Mouse (Mus musculus) right cerebral cortex, postnatal 10 days (tissue): ENCODE measurements around the gene Ube2d3.
"Not testable (repeated sequence)": the region's sequence is repeated elsewhere in the genome, so short reads cannot be mapped to it uniquely, and the experiment has no call there.

Experiments
- DNase-seq, 2 experiments: peaks; one replicate each; pipeline ENCODE4 v3.0.0; 2021; ENCODE audit warnings: low spot score in 2 of 2

Ube2d3 gene

DNA sequence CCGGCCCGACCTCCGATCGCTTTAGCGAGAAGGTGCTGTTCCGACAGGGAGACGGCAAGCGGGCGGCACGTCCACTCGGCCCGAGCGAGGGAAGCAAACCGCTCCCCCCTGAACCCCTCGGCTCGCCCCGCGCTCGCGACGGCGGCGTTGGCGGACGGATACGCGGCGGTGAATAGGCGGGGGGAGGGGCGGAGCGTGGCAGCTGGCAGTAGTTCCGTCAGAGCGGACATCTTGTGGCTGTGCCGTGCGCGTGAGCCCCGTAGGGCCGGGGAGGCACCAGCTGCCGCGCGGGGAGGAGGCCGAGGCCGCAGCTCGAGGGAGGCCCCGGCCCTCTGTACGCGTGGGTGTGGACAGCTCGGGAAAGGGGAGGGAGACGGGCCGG is 573 bp downstream of the Ube2d3 start:
- DNase-seq, result peak; percentile 96

GRCm38 (mm10) chr3:135438913-135439531 is 1.1 kb downstream of the Ube2d3 start:
- peak; percentile 84 for DNase-seq

GRCm38 (mm10) chr3:135439651-135440050 is 1.7 kb downstream of the Ube2d3 start:
- DNase-seq, result no peak

- DNase-seq, result peak; percentile 40 to 59
Measured at GRCm38 (mm10) chr3:135440221-135440620, 2.3 kb downstream of the Ube2d3 start.

DNA sequence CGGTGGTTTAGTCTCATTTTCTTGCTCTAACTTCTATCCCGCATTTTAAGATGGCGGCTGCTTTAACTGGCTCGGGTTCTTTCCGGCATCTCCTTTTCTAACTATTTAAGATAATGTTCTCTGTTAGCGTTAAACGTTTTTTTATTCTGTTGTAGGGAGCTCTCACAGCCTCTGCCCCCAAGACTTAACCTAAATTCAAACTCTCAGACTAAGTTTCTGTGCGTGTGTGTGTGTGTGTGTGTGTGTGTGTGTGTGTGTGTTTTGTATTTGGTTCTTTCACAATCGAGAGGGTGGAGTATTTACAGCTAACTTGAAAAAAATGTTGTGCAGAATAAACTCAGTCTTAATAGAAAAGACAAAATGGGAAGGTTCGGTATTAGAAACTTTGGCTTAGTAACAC is 2.7 kb downstream of the Ube2d3 start:
- no peak for DNase-seq

DNA sequence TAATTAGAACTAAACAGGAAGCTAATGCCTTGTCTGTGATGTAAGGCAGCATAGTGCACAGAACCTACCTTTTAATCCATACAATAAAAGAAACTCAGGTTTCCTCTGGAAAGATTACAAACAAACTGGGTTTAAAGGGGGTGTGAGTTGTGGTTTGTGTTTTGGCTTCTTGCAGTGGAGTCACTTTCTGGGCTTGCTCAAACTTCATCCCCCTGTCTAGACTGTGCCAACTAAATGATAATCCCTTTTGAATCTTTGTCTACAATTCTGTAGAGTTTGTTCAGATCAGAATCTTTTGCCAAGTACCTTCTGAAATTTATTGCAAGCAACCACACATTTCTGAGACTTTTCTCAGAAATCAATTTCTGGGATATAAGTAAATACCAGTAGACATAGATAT is 7.0 kb downstream of the Ube2d3 start:
- no peak for DNase-seq

DNA sequence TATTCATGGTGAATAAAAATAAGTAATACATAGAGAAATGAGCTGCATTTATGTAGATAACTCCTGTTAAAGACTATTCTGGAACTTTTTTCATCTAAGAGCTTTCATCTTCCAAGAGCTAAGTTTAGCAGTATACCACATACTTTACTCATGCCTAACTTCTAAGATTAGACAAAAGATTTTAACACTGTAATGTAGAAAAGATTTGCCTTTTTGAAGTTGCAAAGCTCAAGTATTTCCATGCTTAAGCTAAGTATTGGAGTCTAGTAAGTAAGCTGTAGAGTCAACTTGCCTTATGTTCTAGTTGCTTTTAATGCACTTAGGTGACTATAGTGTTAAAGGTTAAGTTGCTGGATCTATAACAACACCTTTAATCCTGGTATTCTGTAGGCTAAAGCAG is 21.0 kb downstream of the Ube2d3 start:
- DNase-seq, result no peak

- no peak for DNase-seq
Measured at GRCm38 (mm10) chr3:135468402-135468801, 30.5 kb downstream of the Ube2d3 start.

GRCm38 (mm10) chr3:135469146-135469545 is 31.2 kb downstream of the Ube2d3 start:
- no peak for DNase-seq

DNA sequence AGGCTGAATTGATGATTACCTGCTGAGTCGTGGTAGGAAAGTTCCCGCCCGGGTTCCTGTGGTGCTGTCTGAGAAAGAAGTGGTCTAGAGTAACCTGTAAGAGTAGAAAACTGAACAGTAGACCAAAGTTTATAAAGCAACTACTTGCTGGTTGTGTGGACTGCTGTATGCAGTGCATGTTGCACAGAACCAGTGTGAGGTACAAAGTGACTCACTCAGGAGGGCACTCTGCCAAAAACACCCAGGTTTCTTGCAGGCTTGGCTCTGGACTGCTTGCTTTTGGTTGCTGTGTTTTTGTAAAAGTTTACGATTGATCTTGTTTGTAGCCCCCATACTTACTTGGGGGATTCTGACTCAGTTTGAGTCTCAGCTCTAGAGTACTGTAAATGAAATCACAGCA is 32.0 kb downstream of the Ube2d3 start:
- peak; percentile 71 to 72 for DNase-seq

DNA sequence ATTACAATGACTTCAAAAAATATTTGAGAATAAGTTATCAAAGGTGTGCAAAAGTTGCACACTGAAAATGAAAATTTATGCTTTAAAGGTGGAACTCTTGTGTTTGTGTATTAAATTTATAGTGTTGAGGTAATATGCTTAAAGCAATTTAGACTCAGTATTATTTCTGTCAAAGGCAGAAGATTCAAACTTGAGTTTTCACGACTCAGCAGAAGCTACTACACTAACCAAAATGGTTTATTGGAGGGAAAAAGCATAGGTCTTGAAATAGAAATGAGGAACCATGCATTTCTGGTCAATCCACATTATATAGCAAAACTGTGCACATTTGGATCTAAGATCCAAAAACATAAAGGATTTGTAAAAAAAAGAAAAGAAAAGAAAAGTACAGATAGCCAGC is 32.9 kb downstream of the Ube2d3 start:
- no peak for DNase-seq

DNA sequence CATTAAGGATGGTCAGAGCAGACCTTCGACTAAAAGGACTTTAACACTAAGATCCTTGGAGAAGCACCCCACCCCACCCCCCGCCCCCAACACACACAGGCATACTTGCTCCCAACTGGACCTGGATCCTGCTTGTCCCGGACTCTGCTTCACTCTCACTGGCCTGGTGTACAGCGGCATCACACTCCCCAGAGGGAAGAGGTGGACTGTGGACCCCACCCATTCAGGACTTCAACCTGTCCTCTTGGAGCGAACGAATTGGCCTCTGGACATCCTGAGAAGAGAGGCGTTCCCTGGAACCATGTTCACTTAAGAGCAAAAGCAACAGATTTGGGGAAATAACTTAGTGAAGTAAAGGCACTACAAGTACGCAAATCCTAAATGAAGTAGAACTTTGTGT is 37.1 kb downstream of the Ube2d3 start:
- no peak for DNase-seq

DNA sequence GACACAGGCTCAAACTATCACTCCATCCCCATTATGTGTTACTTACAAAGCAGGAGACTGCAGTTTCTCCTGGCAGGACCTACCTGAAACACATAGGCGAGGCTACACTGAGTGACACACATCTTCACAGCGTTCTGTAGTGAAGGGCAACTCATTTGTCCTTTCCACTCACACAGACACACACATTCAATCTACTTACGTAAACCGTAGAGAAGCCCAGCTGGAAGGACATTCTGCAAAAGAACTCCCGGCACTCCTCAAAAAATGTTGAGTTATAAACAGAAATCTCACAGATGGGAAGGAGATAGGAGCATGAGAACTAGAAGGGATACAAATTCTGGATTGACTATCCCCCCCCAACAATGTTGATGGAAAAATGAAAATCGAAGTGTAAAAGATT is 38.3 kb downstream of the Ube2d3 start:
- peak; percentile 29 to 43 for DNase-seq

DNA sequence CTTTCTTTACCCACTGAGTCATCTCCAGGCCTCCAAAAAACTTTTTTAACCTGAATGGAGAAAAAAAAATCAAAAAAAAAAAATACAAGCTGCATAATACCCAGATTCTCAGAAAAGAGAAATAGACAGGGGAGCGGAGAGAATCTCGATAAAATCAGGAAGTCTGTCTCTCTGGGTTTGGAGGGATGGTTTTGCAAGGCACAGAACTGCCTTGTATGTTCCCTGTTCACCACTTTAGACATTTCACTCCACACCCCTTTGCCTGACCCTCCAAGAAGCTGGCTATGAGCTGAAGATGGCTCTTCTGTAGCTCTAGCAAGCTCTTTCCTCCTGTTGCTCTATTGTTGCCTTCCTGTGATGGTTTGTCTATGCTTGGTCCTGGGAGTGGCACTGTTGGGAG is 39.0 kb downstream of the Ube2d3 start:
- no peak for DNase-seq

DNA sequence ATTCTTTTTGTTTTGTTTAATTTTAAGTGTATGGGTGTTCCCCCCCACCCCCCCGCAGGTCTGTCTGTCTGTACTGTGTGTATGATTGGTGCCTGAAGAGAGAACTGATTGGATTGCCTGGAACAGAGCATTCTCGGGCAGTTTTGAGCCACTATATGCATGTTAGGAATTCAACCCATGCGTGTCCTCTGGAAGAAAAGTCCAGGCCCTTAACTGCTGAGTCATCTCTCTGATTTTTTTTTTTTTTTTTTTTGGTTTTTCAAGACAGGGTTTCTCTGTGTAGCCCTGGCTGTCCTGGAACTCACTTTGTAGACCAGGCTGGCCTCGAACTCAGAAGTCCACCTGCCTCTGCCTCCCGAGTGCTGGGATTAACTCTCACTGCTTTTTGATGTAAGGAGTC is 41.1 kb downstream of the Ube2d3 start:
- DNase-seq, result not testable (repeated sequence)

- DNase-seq, result no peak
Measured at GRCm38 (mm10) chr3:135480767-135481166, 42.8 kb downstream of the Ube2d3 start.

GRCm38 (mm10) chr3:135481608-135482007 is 43.7 kb downstream of the Ube2d3 start:
- DNase-seq, result no peak

DNA sequence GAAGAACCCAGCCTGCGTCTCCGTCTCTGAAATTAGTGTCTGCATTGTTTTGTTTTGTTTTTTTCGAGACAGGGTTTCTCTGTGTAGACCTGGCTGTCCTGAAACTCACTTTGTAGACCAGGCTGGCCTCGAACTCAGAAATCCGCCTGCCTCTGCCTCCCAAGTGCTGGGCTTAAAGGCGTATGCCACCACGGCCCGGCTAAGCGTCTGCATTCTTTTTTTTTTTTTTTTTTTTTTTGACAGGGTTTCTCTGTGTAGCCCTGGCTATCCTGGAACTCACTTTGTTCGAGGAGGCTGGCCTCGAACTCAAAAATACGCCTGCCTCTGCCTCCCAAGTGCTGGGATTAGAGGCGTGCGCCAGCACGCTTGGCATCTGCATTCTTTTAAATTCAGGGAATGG is 46.7 kb downstream of the Ube2d3 start:
- not testable (repeated sequence) for DNase-seq

- peak; percentile 68 to 76 for DNase-seq
Measured at GRCm38 (mm10) chr3:135485128-135485899, 47.4 kb downstream of the Ube2d3 start, which contains the start of gene Manba. Gene Manba (plus strand): TSS chr3:135485611.

DNA sequence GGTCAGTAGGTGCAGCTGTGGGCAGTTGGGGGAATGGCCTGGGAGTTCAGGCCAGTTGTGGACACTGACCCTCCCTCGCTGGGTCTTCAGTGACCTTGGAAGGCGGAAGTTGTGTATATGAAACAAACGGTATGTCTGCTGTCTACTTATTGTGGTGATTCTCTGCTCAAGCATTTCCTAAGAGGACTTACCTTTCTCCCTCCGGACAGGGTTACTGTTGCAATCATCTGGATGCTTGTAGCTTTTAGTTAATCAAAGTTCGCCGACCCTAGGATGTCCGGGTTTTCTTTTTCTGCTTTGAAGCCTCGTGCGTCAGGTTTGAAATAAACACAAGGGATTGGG is 47.9 kb downstream of the Ube2d3 start:
- no peak for DNase-seq

DNA sequence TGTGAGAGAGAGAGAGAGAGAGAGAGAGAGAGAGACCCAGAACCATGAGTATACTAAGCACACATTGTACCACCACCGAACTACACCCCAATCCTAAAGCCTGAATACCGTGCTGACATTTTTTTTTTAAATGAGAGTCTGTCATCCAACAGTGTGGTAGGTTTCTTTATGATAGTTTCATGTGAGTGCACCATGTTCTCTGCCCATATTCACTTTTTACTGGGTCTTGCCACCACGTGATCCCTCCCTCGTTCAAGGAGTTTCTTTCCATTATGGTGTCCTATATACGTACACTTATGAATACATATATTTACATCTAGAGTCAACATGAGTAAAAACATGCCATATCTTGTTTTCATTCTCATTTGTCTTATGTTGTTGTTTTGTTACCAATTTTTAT is 48.4 kb downstream of the Ube2d3 start:
- no peak for DNase-seq

DNA sequence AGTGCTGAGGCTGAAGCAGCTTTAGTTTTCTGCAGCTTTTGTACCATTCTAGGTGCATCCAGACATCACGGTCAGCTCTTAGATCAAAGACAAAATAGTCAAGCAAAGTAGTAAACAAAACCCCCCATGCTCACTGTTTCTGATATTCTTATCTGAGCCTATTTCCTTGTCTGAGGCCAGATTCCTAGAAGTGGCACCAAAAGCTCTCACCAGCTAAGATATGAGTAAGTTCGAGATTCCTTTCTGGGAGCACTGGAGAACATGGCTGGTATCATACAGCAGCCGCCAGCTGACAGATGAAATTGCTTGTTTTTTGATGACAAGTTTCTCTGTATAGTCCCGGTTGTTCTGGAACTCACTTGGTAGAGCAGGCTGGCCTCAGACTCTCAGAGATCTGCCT is 49.9 kb downstream of the Ube2d3 start:
- DNase-seq, result no peak

DNA sequence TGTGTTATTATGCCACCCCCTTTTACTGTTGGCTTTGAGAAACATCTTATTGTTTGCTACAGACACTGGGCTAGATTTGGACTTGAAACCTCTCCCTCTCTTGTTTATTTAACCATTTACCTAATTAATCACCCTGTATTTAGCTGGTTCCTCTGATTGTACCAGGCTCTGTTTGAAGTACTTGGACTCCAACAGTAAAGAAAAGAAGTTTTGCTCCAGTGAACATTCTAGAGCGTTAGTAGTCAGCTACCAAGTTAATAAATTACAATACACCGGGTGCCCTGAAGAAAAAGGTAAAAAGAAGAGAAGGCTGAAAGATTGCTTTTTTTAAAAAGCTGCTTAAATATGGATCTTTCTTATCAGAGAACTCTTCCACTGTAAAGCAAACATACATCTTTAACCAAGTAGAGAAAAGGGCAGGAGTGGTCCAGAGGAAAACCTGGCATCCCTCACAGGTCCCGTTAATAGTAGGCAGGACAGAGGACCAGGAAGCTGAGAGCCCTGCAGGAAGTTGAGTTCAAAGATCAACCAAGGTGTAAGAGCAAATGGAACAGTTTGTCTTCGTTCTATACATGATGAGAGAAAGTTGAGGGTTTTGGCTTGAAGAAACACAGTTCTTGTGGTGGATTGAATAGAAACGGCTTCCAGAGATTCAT is 52.0 kb downstream of the Ube2d3 start:
- DNase-seq, result no peak
